Mouse (Mus musculus) gastrocnemius, postnatal 14 days (tissue): ENCODE data around the gene Gnb3. TPM values are rescaled to one million over a fixed set of nuclear protein-coding genes. Genes with fewer than 3 reads are reported as not detected.

Source experiments
- DNase-seq: peaks from one replicate; pipeline ENCODE4 v3.0.0; 2021; ENCODE audit warnings: mixed read lengths
- intact Hi-C: fragments of 180-260 bp; cut with DNase I; formaldehyde crosslinking; loops from one replicate; pipeline ENCODE4 v1.15.1; 2025; ENCODE audit warnings: low total_unique reads
- long read RNA-seq, 2 experiments: library from polyadenylated mRNA; stranded (forward); transcript quantifications; one replicate each; pipeline ENCODE4 v2.0.0; 2021
- total RNA-seq, 2 experiments: library from RNA; stranded (reverse); gene quantifications; 2 replicates each; pipeline ENCODE4 v1.2.3; 2021

Gene Gnb3
- total RNA-seq, result 1 to 10 TPM; 6.6 to 7.0 TPM
- long read RNA-seq, experiment 1, transcript Gnb3-201 (10 exons, 1,846 nt), result major isoform, 6 of 9 reads
- long read RNA-seq, experiment 1, partial matches to known transcripts, result 1 of 9 reads
- long read RNA-seq, experiment 1, other reads (novel, unspliced or antisense), result 1 of 9 reads
- long read RNA-seq, experiment 2, transcript Gnb3-201 (10 exons, 1,846 nt), result major isoform, 7 of 10 reads
- long read RNA-seq, experiment 2, partial matches to known transcripts, result 2 of 10 reads
- long read RNA-seq, experiment 2, other reads (novel, unspliced or antisense), result 1 of 10 reads

- intact Hi-C loops, result no loop called here
- no peak for DNase-seq
Observed at GRCm38 (mm10) chr6:124840241-124841167, at the start of gene Gnb3. Gene Gnb3 (minus strand): TSS chr6:124840275.

- no peak for DNase-seq
- intact Hi-C loops, result no loop called here
Observed at GRCm38 (mm10) chr6:124888555-124889125, 48.6 kb upstream of the Gnb3 start.

GRCm38 (mm10) chr6:124887986-124888385 is 47.9 kb upstream of the Gnb3 start, which contains the start of gene Cd4:
Gene Cd4 (minus strand): TSS chr6:124888221.
- DNase-seq, result no peak
- intact Hi-C loops, result no loop called here

GRCm38 (mm10) chr6:124885956-124886381 is 45.9 kb upstream of the Gnb3 start:
- no peak for DNase-seq
- intact Hi-C loops, result no loop called here

GRCm38 (mm10) chr6:124884714-124885500 is 44.8 kb upstream of the Gnb3 start:
- intact Hi-C loops, result no loop called here
- peak; percentile 45 for DNase-seq

- intact Hi-C loops, result no loop called here
Observed at GRCm38 (mm10) chr6:124883351-124883750, 43.3 kb upstream of the Gnb3 start.

GRCm38 (mm10) chr6:124881821-124882220 is 41.7 kb upstream of the Gnb3 start:
- intact Hi-C loops, result no loop called here
- DNase-seq, result no peak

More at GRCm38 (mm10) chr6:124883351-124883750, 43.3 kb upstream of the Gnb3 start:
- DNase-seq, result no peak

- DNase-seq, result no peak
- intact Hi-C loops, result no loop called here
Observed at GRCm38 (mm10) chr6:124879390-124879789, 39.3 kb upstream of the Gnb3 start.

GRCm38 (mm10) chr6:124874348-124874747 is 34.3 kb upstream of the Gnb3 start:
- intact Hi-C loops, result no loop called here
- DNase-seq, result no peak

GRCm38 (mm10) chr6:124866560-124866959 is 26.5 kb upstream of the Gnb3 start:
- no peak for DNase-seq
- intact Hi-C loops, result no loop called here

- DNase-seq, result no peak
- intact Hi-C loops, result no loop called here
Observed at GRCm38 (mm10) chr6:124865766-124866362, 25.8 kb upstream of the Gnb3 start.

- DNase-seq, result peak; percentile 72
- intact Hi-C loops, result loop anchor here (5.0 kb wide), 1 partner anchor 39 kb away; no protein-coding TSS in a partner anchor
Observed at GRCm38 (mm10) chr6:124863658-124864298, 23.7 kb upstream of the Gnb3 start, which contains the start of gene Gpr162. Gene Gpr162 (minus strand): TSS chr6:124863983.

- intact Hi-C loops, result loop anchor here (5.0 kb wide), 1 partner anchor 39 kb away; no protein-coding TSS in a partner anchor
Observed at GRCm38 (mm10) chr6:124863125-124863657, 23.1 kb upstream of the Gnb3 start.

GRCm38 (mm10) chr6:124862406-124863124 is 22.5 kb upstream of the Gnb3 start:
- DNase-seq, result no peak
- intact Hi-C loops, result loop anchor here (5.0 kb wide), 1 partner anchor 40 kb away; no protein-coding TSS in a partner anchor

More at GRCm38 (mm10) chr6:124863125-124863657, 23.1 kb upstream of the Gnb3 start:
- DNase-seq, result no peak

- intact Hi-C loops, result loop anchor here (5.0 kb wide), 1 partner anchor 40 kb away; no protein-coding TSS in a partner anchor
- no peak for DNase-seq
Observed at GRCm38 (mm10) chr6:124861802-124862201, 21.7 kb upstream of the Gnb3 start.

- no peak for DNase-seq
- intact Hi-C loops, result loop anchor here (5.0 kb wide), 1 partner anchor 41 kb away; no protein-coding TSS in a partner anchor
Observed at GRCm38 (mm10) chr6:124861266-124861665, 21.2 kb upstream of the Gnb3 start.

GRCm38 (mm10) chr6:124860511-124860910 is 20.4 kb upstream of the Gnb3 start:
- no peak for DNase-seq
- intact Hi-C loops, result loop anchor here (5.0 kb wide), 1 partner anchor 42 kb away; no protein-coding TSS in a partner anchor
